Mouse (Mus musculus): Measurements from ENCODE around the gene Ugt1a10. TPM values are rescaled to one million over a fixed set of nuclear protein-coding genes. Genes with fewer than 3 reads are reported as not detected.

The Ugt1a10 gene
- total and polyA plus RNA-seq, 2 experiments from 2014 or later: not detected

- no peaks in the 10 kb centered on the region for H3K4me1 ChIP-seq (ENCODE audit: insufficient read depth, low read length)
- DNase-seq (ENCODE audit: low spot score) (peak; percentile 12), ATAC-seq (ENCODE audit: low FRiP score) (peak; percentile 15)
- no peak overlapping the region for H3K9ac ChIP-seq (replicated peaks; ENCODE audit: low read length, poor library complexity, severe bottlenecking)
- no peak overlapping the region for H3K4me2 ChIP-seq (ENCODE audit: low read depth, low read length, poor library complexity, severe bottlenecking)
- no peak for TF ChIP-seq CTCF (IDR thresholded peaks at IDR 0.05)
- no peaks in the 10 kb centered on the region for H3K36me3 ChIP-seq (ENCODE audit: insufficient read depth, low read length)
- WGBS: 78% methylated on average over 2 of the region's 2 CpGs
- H3K9me3 ChIP-seq (ENCODE audit: low read length): peaks cover 51% of the 10 kb centered on the region
- H3K27ac ChIP-seq (ENCODE audit: low read depth, low read length): no peak overlapping the region
- no peak overlapping the region for H3K4me3 ChIP-seq (ENCODE audit: low read depth, low read length)
- H3K27me3 ChIP-seq (ENCODE audit: insufficient read depth, low read length): no peaks in the 10 kb centered on the region
Observed at GRCm38 (mm10) chr1:88214462-88214952, 159.3 kb downstream of the Ugt1a10 start.

GRCm38 (mm10) chr1:88215466-88216380, 160.5 kb downstream of the Ugt1a10 start:
- Histone ChIP-seq H3K4me3 (ENCODE audit: low read depth, low read length) (no peak overlapping the region), H3K27ac (ENCODE audit: low read depth, low read length) (no peak overlapping the region), H3K4me1 (ENCODE audit: insufficient read depth, low read length) (no peaks in the 10 kb centered on the region), H3K27me3 (ENCODE audit: insufficient read depth, low read length) (no peaks in the 10 kb centered on the region), H3K9me3 (ENCODE audit: low read length) (peaks cover 48% of the 10 kb centered on the region), H3K4me2 (ENCODE audit: low read depth, low read length, poor library complexity, severe bottlenecking) (no peak overlapping the region), H3K36me3 (ENCODE audit: insufficient read depth, low read length) (no peaks in the 10 kb centered on the region), H3K9ac (replicated peaks; ENCODE audit: low read length, poor library complexity, severe bottlenecking) (no peak overlapping the region)
- DNase-seq (ENCODE audit: low spot score): peak; percentile 8
- no peak for ATAC-seq (ENCODE audit: low FRiP score)
- TF ChIP-seq CTCF (IDR thresholded peaks at IDR 0.05): no peak
- 69% methylated on average over 10 of the region's 10 CpGs for WGBS

GRCm38 (mm10) chr1:88216551-88216950, 161.4 kb downstream of the Ugt1a10 start:
- ATAC-seq (ENCODE audit: low FRiP score) (no peak), DNase-seq (ENCODE audit: low spot score) (peak; percentile 2)
- Histone ChIP-seq H3K9ac (replicated peaks; ENCODE audit: low read length, poor library complexity, severe bottlenecking) (no peak overlapping the region), H3K27ac (ENCODE audit: low read depth, low read length) (no peak overlapping the region), H3K4me2 (ENCODE audit: low read depth, low read length, poor library complexity, severe bottlenecking) (no peak overlapping the region), H3K4me3 (ENCODE audit: low read depth, low read length) (no peak overlapping the region), H3K4me1 (ENCODE audit: insufficient read depth, low read length) (no peaks in the 10 kb centered on the region), H3K27me3 (ENCODE audit: insufficient read depth, low read length) (no peaks in the 10 kb centered on the region), H3K9me3 (ENCODE audit: low read length) (peaks cover 45% of the 10 kb centered on the region), H3K36me3 (ENCODE audit: insufficient read depth, low read length) (no peaks in the 10 kb centered on the region)
- WGBS: 56% methylated on average over 2 of the region's 2 CpGs
- no peak for TF ChIP-seq CTCF (IDR thresholded peaks at IDR 0.05)

- ATAC-seq (ENCODE audit: low FRiP score) (no peak), DNase-seq (ENCODE audit: low spot score) (peak; percentile 0)
- Histone ChIP-seq H3K27ac (ENCODE audit: low read depth, low read length) (no peak overlapping the region), H3K9ac (replicated peaks; ENCODE audit: low read length, poor library complexity, severe bottlenecking) (no peak overlapping the region), H3K4me1 (ENCODE audit: insufficient read depth, low read length) (no peaks in the 10 kb centered on the region), H3K27me3 (ENCODE audit: insufficient read depth, low read length) (no peaks in the 10 kb centered on the region), H3K4me2 (ENCODE audit: low read depth, low read length, poor library complexity, severe bottlenecking) (no peak overlapping the region), H3K36me3 (ENCODE audit: insufficient read depth, low read length) (no peaks in the 10 kb centered on the region), H3K9me3 (ENCODE audit: low read length) (peaks cover 40% of the 10 kb centered on the region), H3K4me3 (ENCODE audit: low read depth, low read length) (no peak overlapping the region)
- 63% methylated on average over 2 of the region's 2 CpGs for WGBS
- TF ChIP-seq CTCF (IDR thresholded peaks at IDR 0.05): peak; percentile 27
Observed at GRCm38 (mm10) chr1:88217144-88217543, 162.0 kb downstream of the Ugt1a10 start.

- H3K4me2 ChIP-seq (ENCODE audit: low read depth, low read length, poor library complexity, severe bottlenecking): no peak overlapping the region
- 44% methylated on average over 3 of the region's 3 CpGs for WGBS
- H3K9ac ChIP-seq (replicated peaks; ENCODE audit: low read length, poor library complexity, severe bottlenecking): no peak overlapping the region
- no peak overlapping the region for H3K27ac ChIP-seq (ENCODE audit: low read depth, low read length)
- H3K4me3 ChIP-seq (ENCODE audit: low read depth, low read length): no peak overlapping the region
- H3K27me3 ChIP-seq (ENCODE audit: insufficient read depth, low read length): no peaks in the 10 kb centered on the region
- H3K4me1 ChIP-seq (ENCODE audit: insufficient read depth, low read length): no peaks in the 10 kb centered on the region
- peaks cover 38% of the 10 kb centered on the region for H3K9me3 ChIP-seq (ENCODE audit: low read length)
- ATAC-seq (ENCODE audit: low FRiP score) (no peak), DNase-seq (ENCODE audit: low spot score) (peak; percentile 21)
- no peaks in the 10 kb centered on the region for H3K36me3 ChIP-seq (ENCODE audit: insufficient read depth, low read length)
- no peak for TF ChIP-seq CTCF (IDR thresholded peaks at IDR 0.05)
Observed at GRCm38 (mm10) chr1:88217576-88217975, 162.4 kb downstream of the Ugt1a10 start.

GRCm38 (mm10) chr1:88218051-88218450, 162.9 kb downstream of the Ugt1a10 start:
- H3K4me1 ChIP-seq (ENCODE audit: insufficient read depth, low read length): no peaks in the 10 kb centered on the region
- no peak for TF ChIP-seq CTCF (IDR thresholded peaks at IDR 0.05)
- no peaks in the 10 kb centered on the region for H3K27me3 ChIP-seq (ENCODE audit: insufficient read depth, low read length)
- no peak overlapping the region for H3K9ac ChIP-seq (replicated peaks; ENCODE audit: low read length, poor library complexity, severe bottlenecking)
- no peak overlapping the region for H3K4me2 ChIP-seq (ENCODE audit: low read depth, low read length, poor library complexity, severe bottlenecking)
- 74% methylated on average over 9 of the region's 9 CpGs for WGBS
- H3K36me3 ChIP-seq (ENCODE audit: insufficient read depth, low read length): no peaks in the 10 kb centered on the region
- ATAC-seq (ENCODE audit: low FRiP score): no peak
- H3K27ac ChIP-seq (ENCODE audit: low read depth, low read length): no peak overlapping the region
- H3K4me3 ChIP-seq (ENCODE audit: low read depth, low read length): no peak overlapping the region
- peaks cover 33% of the 10 kb centered on the region for H3K9me3 ChIP-seq (ENCODE audit: low read length)
- peak; percentile 1 for DNase-seq (ENCODE audit: low spot score)
